Mouse (Mus musculus): Measurements from ENCODE around the gene Tbrg4. TPM values are rescaled to one million over a fixed set of nuclear protein-coding genes. Genes with fewer than 3 reads are reported as not detected.

The Tbrg4 gene
- total RNA-seq, 2 experiments from 2014 or later, result 47.0 to 49.6 TPM

Other genes starting within 250 kb of the Tbrg4 start
- gene Zmiz2, start 237.0 kb downstream of the Tbrg4 start, total RNA-seq (2021), result 100 to 1,000 TPM; 215 to 216 TPM
- 1,000 to 10,000 TPM; 1,922 to 2,079 TPM for gene Ppia, start 210.6 kb downstream of the Tbrg4 start, total RNA-seq (2021)
- 10 to 100 TPM; 32.3 to 32.6 TPM for gene H2afv, start 181.6 kb downstream of the Tbrg4 start, total RNA-seq (2021)
- 100 to 1,000 TPM; 294 to 301 TPM for gene Purb, start 150.2 kb downstream of the Tbrg4 start, total RNA-seq (2021)
- 1 to 10 TPM in 1 of 2 experiments, under 1 TPM in 1; 0.32 to 1.3 TPM for gene Myo1g, start 105.1 kb downstream of the Tbrg4 start, total RNA-seq (2021)
- gene Ccm2, start 79.2 kb downstream of the Tbrg4 start, total RNA-seq (2021), result 10 to 100 TPM; 57.6 to 63.5 TPM
- 10 to 100 TPM; 42.4 to 46.6 TPM for gene Nacad, start 20.0 kb downstream of the Tbrg4 start, total RNA-seq (2021)
- gene Wap, start 12.6 kb upstream of the Tbrg4 start, total RNA-seq (2021), result not detected
- gene Ramp3, start 32.5 kb upstream of the Tbrg4 start, total RNA-seq (2021), result 10 to 100 TPM; 17.6 to 18.1 TPM
- gene Gm11983, start 211.6 kb upstream of the Tbrg4 start, total RNA-seq (2021), result not detected